7 mouse cellular contexts compared by ENCODE assay signal in genomic region chrX:20961477-20962378, GRCm38 (mm10). TPM values are rescaled to one million over a fixed set of nuclear protein-coding genes. Genes with fewer than 3 reads are reported as not detected.
A peak's percentile ranks its signal among the peaks of the same experiment; 100 is the strongest.
DNase-seq lines count a peak whose midpoint lies in the region; ATAC-seq and TF ChIP-seq lines count a peak whose summit lies in the region.

Gene Uxt (minus strand): TSS chrX:20962017.

- TF ChIP-seq POLR2A in kidney, adult 2 months (IDR thresholded peaks at IDR 0.05; ENCODE audit: low read depth, low read length): no peak
- no peak for TF ChIP-seq POLR2A in spleen, adult 2 months (IDR thresholded peaks at IDR 0.05; ENCODE audit: low read depth, low read length)

- H3K4me1 ChIP-seq in embryonic facial prominence, embryonic 11.5 days (ENCODE audit: control insufficient read depth, insufficient read depth, low read length): no peaks in the 10 kb centered on the region
- H3K4me1 ChIP-seq in kidney, adult 2 months (ENCODE audit: control insufficient read depth, insufficient read depth, low read length): no peaks in the 10 kb centered on the region
- H3K4me1 ChIP-seq in limb, embryonic 12.5 days (replicated peaks): no peaks in the 10 kb centered on the region; the same call in 1 of the 2 replicates
- peaks cover 4% of the 10 kb centered on the region; the same call in 1 of the 2 replicates for H3K4me1 ChIP-seq in midbrain, embryonic 15.5 days
- H3K4me1 ChIP-seq in spleen, adult 2 months (ENCODE audit: control insufficient read depth, insufficient read depth, insufficient read length): no peaks in the 10 kb centered on the region

- peak within 1 kb of the TSS; percentile 48 for H3K9ac ChIP-seq in embryonic facial prominence, embryonic 11.5 days (replicated peaks; ENCODE audit: low read length)
- H3K9ac ChIP-seq in limb, embryonic 12.5 days (replicated peaks): peak within 1 kb of the TSS; percentile 42; the same call in 1 of the 2 replicates
- peak within 1 kb of the TSS; percentile 31; the same call in 1 of the 2 replicates for H3K9ac ChIP-seq in midbrain, embryonic 15.5 days

- no peak for TF ChIP-seq CTCF in kidney, adult 2 months (conservative IDR thresholded peaks at IDR 0.05; ENCODE audit: insufficient read depth, insufficient read length, low read depth, low read length)
- TF ChIP-seq CTCF in spleen, adult 2 months (IDR thresholded peaks at IDR 0.05; ENCODE audit: extremely low read depth, insufficient read depth, insufficient read length, insufficient replicate concordance): no peak

- peak within 1 kb of the TSS; percentile 47 for H3K4me3 ChIP-seq in embryonic facial prominence, embryonic 11.5 days (ENCODE audit: low read depth, low read length)
- peak within 1 kb of the TSS; percentile 98 for H3K4me3 ChIP-seq in kidney, adult 2 months (ENCODE audit: insufficient read depth, low read depth, low read length)
- H3K4me3 ChIP-seq in limb, embryonic 12.5 days (replicated peaks): peak within 1 kb of the TSS; percentile 49
- peak within 1 kb of the TSS; percentile 54 for H3K4me3 ChIP-seq in midbrain, embryonic 15.5 days
- peak within 1 kb of the TSS; percentile 66 for H3K4me3 ChIP-seq in spleen, adult 2 months (ENCODE audit: extremely low read depth, insufficient read depth, insufficient read length)

- 10% methylated on average over 57 of the region's 57 CpGs for WGBS in embryonic facial prominence, embryonic 11.5 days
- WGBS in kidney, adult 2 months: under 1% methylated on average over 56 of the region's 57 CpGs
- 22% methylated on average over 57 of the region's 57 CpGs for WGBS in limb, embryonic 12.5 days
- WGBS in midbrain, embryonic 15.5 days: 20% methylated on average over 57 of the region's 57 CpGs
- WGBS in spleen, adult 2 months: 25% methylated on average over 57 of the region's 57 CpGs

- peak; percentile 98 for ATAC-seq in embryonic facial prominence, embryonic 11.5 days (replicated peaks; ENCODE audit: insufficient number of reproducible peaks, low FRiP score, low TSS enrichment, low read depth)
- ATAC-seq in limb, embryonic 12.5 days (ENCODE audit: insufficient number of reproducible peaks, insufficient read depth, low FRiP score, low TSS enrichment, low read depth): peak; percentile 92
- peak; percentile 98 for ATAC-seq in midbrain, embryonic 15.5 days (replicated peaks)

- H3K27me3 ChIP-seq in embryonic facial prominence, embryonic 11.5 days (ENCODE audit: control insufficient read depth, insufficient read depth, low read length): no peaks in the 10 kb centered on the region
- no peaks in the 10 kb centered on the region for H3K27me3 ChIP-seq in kidney, adult 2 months (replicated peaks; ENCODE audit: control insufficient read depth, insufficient read depth, low read length)
- H3K27me3 ChIP-seq in limb, embryonic 12.5 days: no peaks in the 10 kb centered on the region
- no peaks in the 10 kb centered on the region for H3K27me3 ChIP-seq in midbrain, embryonic 15.5 days (replicated peaks)
- H3K27me3 ChIP-seq in spleen, adult 2 months (ENCODE audit: control insufficient read depth, insufficient read depth, low read length): no peaks in the 10 kb centered on the region

- peak; percentile 93 for DNase-seq in adrenal gland, postnatal 14 days
- peak; percentile 89 for DNase-seq in embryonic facial prominence, embryonic 11.5 days (ENCODE audit: low spot score)
- DNase-seq in heart, adult 11 months: peak; percentile 99
- peak; percentile 92 for DNase-seq in kidney, adult 2 months
- DNase-seq in spleen, adult 2 months (ENCODE audit: low read depth in 1 of 2, low spot score in 2 of 2): peak; percentile 72 to 81

- no peak within 1 kb of the TSS for H3K27ac ChIP-seq in embryonic facial prominence, embryonic 11.5 days (replicated peaks; ENCODE audit: low read depth, low read length)
- H3K27ac ChIP-seq in kidney, adult 2 months (ENCODE audit: insufficient read depth, low read depth, low read length): peak within 1 kb of the TSS; percentile 62
- H3K27ac ChIP-seq in limb, embryonic 12.5 days: peak within 1 kb of the TSS; percentile 56; the same call in 1 of the 2 replicates
- peak within 1 kb of the TSS; percentile 77 for H3K27ac ChIP-seq in midbrain, embryonic 15.5 days
- peak within 1 kb of the TSS; percentile 75 for H3K27ac ChIP-seq in spleen, adult 2 months (ENCODE audit: insufficient read depth, low read length)

- H3K9me3 ChIP-seq in embryonic facial prominence, embryonic 11.5 days (replicated peaks; ENCODE audit: control insufficient read depth, low read length): no peaks in the 10 kb centered on the region
- no peaks in the 10 kb centered on the region for H3K9me3 ChIP-seq in limb, embryonic 12.5 days
- H3K9me3 ChIP-seq in midbrain, embryonic 15.5 days: no peaks in the 10 kb centered on the region

- H3K4me2 ChIP-seq in embryonic facial prominence, embryonic 11.5 days (ENCODE audit: low read depth, low read length): peak within 1 kb of the TSS; percentile 30
- peak within 1 kb of the TSS; percentile 52 for H3K4me2 ChIP-seq in limb, embryonic 12.5 days
- peak within 1 kb of the TSS; percentile 51 for H3K4me2 ChIP-seq in midbrain, embryonic 15.5 days

- no peaks in the 10 kb centered on the region for H3K36me3 ChIP-seq in embryonic facial prominence, embryonic 11.5 days (replicated peaks; ENCODE audit: control insufficient read depth, insufficient read depth, low read depth, low read length)
- H3K36me3 ChIP-seq in kidney, adult 2 months (ENCODE audit: control insufficient read depth, insufficient read depth, low read length): no peaks in the 10 kb centered on the region
- no peaks in the 10 kb centered on the region; the same call in 1 of the 2 replicates for H3K36me3 ChIP-seq in limb, embryonic 12.5 days
- H3K36me3 ChIP-seq in midbrain, embryonic 15.5 days (replicated peaks): 0 out of 2 replicates have a peak, but pooled peaks cover 4% of the 10 kb centered on the region
- H3K36me3 ChIP-seq in spleen, adult 2 months (ENCODE audit: control insufficient read depth, insufficient read depth, low read length): peaks cover 3% of the 10 kb centered on the region

RNA-seq across cellular contexts. Expression of gene Uxt, which starts in this region (rescaled TPM):
- total RNA-seq in adrenal gland, postnatal 14 days (2021): 37.8 and 40.2 TPM in 2 replicates
- 54.9 and 55.0 TPM in 2 replicates for polyA plus RNA-seq in embryonic facial prominence, embryonic 11.5 days (2014; fragmentation: Nextera tagmentation; extraction: Ambion mirVana)
- polyA plus RNA-seq in kidney, adult 2 months (2012; rRNA removed): 24.7 and 32.7 TPM in 2 replicates
- 57.4 and 60.6 TPM in 2 replicates for polyA plus RNA-seq in limb, embryonic 12.5 days (2016; fragmentation: Nextera tagmentation; extraction: Ambion mirVana)
- polyA plus RNA-seq in midbrain, embryonic 15.5 days (2015; fragmentation: Nextera tagmentation; extraction: Ambion mirVana): 27.7 and 28.5 TPM in 2 replicates
- polyA plus RNA-seq in spleen, adult 2 months (2012; rRNA removed): 8.0 and 9.4 TPM in 2 replicates

Comparison
In these comparisons a context has a peak if more than half of its experiments do, and no peak if none do; other contexts are left out.
1. H3K4me3 ChIP-seq: peak in every context shown above with its lines; median percentile 98 in kidney, adult 2 months; 66 in spleen, adult 2 months; 54 in midbrain, embryonic 15.5 days; 49 in limb, embryonic 12.5 days; 47 in embryonic facial prominence, embryonic 11.5 days.